Mouse (Mus musculus): Measurements from ENCODE around the gene BC049730. TPM values are rescaled to one million over a fixed set of nuclear protein-coding genes. Genes with fewer than 3 reads are reported as not detected.

The BC049730 gene
- not detected in 2 replicates for polyA plus RNA-seq (2012; rRNA removed)

DNA sequence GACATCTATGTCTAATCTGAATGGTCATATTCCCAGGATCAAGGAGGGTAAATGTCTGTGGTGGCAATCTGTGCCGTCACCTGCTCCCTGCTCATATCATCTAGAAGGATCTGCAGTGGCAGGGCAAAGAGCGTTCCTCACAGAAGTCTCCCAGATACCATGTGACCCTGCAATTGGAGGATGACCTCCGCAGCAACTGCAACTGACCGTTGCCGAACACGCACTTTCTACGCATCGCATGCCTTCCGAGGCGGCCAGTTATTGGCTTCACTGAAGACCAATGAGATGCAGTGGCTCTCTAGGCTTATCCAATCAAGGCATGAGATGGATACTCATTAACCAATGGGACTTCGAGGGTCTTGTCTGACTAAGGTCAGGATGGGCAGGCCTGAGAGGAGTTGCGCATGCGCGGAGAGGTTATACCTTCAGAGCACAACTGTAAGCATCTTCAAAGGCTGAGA, at the start of gene BC049730:
TSS of gene BC049730 (plus strand) at position 411 of the 461 bp plus-strand sequence.
- H3K27me3 ChIP-seq (ENCODE audit: control insufficient read depth, insufficient read depth, low read length) = no peaks in the 10 kb centered on the region
- no peak for DNase-seq
- 93% methylated on average over 14 of the region's 14 CpGs for WGBS
- no peak within 1 kb of the TSS for H3K4me3 ChIP-seq (replicated peaks; ENCODE audit: insufficient read depth, low read depth, low read length)
- no peak within 1 kb of the TSS for H3K27ac ChIP-seq (ENCODE audit: insufficient read depth, low read length)
- no peaks in the 10 kb centered on the region for H3K4me1 ChIP-seq (ENCODE audit: control insufficient read depth, insufficient read depth, low read length)
- TF ChIP-seq CTCF (IDR thresholded peaks at IDR 0.05; ENCODE audit: borderline replicate concordance, insufficient read depth, low read depth, low read length) (no peak), POLR2A (IDR thresholded peaks at IDR 0.05; ENCODE audit: borderline replicate concordance, insufficient read depth, low read length) (no peak)

DNA sequence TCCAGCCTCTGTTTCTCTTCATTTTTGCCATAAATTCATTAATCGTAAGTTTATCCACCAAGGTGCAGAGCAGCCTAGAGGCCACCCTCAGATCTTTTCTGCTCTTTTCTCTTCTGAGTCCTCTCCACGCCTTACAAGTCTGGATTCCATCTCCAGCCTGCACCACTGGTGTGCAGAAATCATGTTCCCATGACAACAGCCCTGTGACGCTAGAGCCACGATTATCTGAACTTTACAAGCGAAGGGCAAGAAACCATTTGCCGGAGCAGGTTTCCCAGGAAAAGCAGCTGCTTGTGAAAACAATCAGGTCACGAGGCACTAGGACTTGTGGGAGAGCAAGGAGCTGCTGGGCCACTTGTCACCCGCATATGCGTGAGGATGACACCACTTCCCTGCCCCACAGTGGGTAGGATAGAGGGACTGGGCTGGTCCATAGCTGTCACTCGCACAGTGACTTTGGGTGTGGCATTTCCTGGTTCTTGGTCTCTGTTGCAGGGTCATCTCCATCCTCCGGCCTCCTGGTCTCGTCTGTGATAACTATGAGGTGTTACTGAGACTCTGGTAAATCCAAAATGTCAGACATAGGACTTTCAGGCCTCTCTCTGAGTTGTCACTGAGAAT, 49.2 kb upstream of the BC049730 start:
- TF ChIP-seq CTCF (IDR thresholded peaks at IDR 0.05; ENCODE audit: borderline replicate concordance, insufficient read depth, low read depth, low read length) (no peak), POLR2A (IDR thresholded peaks at IDR 0.05; ENCODE audit: borderline replicate concordance, insufficient read depth, low read length) (no peak)
- WGBS = 61% methylated on average over 12 of the region's 12 CpGs
- H3K4me1 ChIP-seq (ENCODE audit: control insufficient read depth, insufficient read depth, low read length) = no peaks in the 10 kb centered on the region
- H3K4me3 ChIP-seq (replicated peaks; ENCODE audit: insufficient read depth, low read depth, low read length) = no peak overlapping the region
- no peak for DNase-seq
- H3K27me3 ChIP-seq (ENCODE audit: control insufficient read depth, insufficient read depth, low read length) = no peaks in the 10 kb centered on the region
- H3K27ac ChIP-seq (ENCODE audit: insufficient read depth, low read length) = no peak overlapping the region

GRCm38 (mm10) chr7:24661118-24661904, 47.7 kb upstream of the BC049730 start:
- no peak for TF ChIP-seq CTCF (IDR thresholded peaks at IDR 0.05; ENCODE audit: borderline replicate concordance, insufficient read depth, low read depth, low read length)
- no peak for TF ChIP-seq POLR2A (IDR thresholded peaks at IDR 0.05; ENCODE audit: borderline replicate concordance, insufficient read depth, low read length)
- DNase-seq = no peak
- 75% methylated on average over 17 of the region's 17 CpGs for WGBS
- no peaks in the 10 kb centered on the region for H3K27me3 ChIP-seq (ENCODE audit: control insufficient read depth, insufficient read depth, low read length)
- H3K4me3 ChIP-seq (replicated peaks; ENCODE audit: insufficient read depth, low read depth, low read length) = no peak overlapping the region
- H3K4me1 ChIP-seq (ENCODE audit: control insufficient read depth, insufficient read depth, low read length) = no peaks in the 10 kb centered on the region
- no peak overlapping the region for H3K27ac ChIP-seq (ENCODE audit: insufficient read depth, low read length)

GRCm38 (mm10) chr7:24662575-24662974, 46.5 kb upstream of the BC049730 start:
- TF ChIP-seq CTCF (IDR thresholded peaks at IDR 0.05; ENCODE audit: borderline replicate concordance, insufficient read depth, low read depth, low read length) (peak; percentile 91), POLR2A (IDR thresholded peaks at IDR 0.05; ENCODE audit: borderline replicate concordance, insufficient read depth, low read length) (no peak)
- peak; percentile 33 to 55 for DNase-seq
- Histone ChIP-seq H3K4me1 (ENCODE audit: control insufficient read depth, insufficient read depth, low read length) (no peaks in the 10 kb centered on the region), H3K27ac (ENCODE audit: insufficient read depth, low read length) (no peak overlapping the region), H3K27me3 (ENCODE audit: control insufficient read depth, insufficient read depth, low read length) (no peaks in the 10 kb centered on the region), H3K4me3 (replicated peaks; ENCODE audit: insufficient read depth, low read depth, low read length) (no peak overlapping the region)
- 6% methylated on average over 8 of the region's 8 CpGs for WGBS

GRCm38 (mm10) chr7:24664301-24664700, 44.7 kb upstream of the BC049730 start:
- 48% methylated on average over 8 of the region's 8 CpGs for WGBS
- Histone ChIP-seq H3K27me3 (ENCODE audit: control insufficient read depth, insufficient read depth, low read length) (no peaks in the 10 kb centered on the region), H3K4me3 (replicated peaks; ENCODE audit: insufficient read depth, low read depth, low read length) (no peak overlapping the region), H3K27ac (ENCODE audit: insufficient read depth, low read length) (no peak overlapping the region), H3K4me1 (ENCODE audit: control insufficient read depth, insufficient read depth, low read length) (no peaks in the 10 kb centered on the region)
- DNase-seq = no peak
- no peak for TF ChIP-seq CTCF (IDR thresholded peaks at IDR 0.05; ENCODE audit: borderline replicate concordance, insufficient read depth, low read depth, low read length)
- no peak for TF ChIP-seq POLR2A (IDR thresholded peaks at IDR 0.05; ENCODE audit: borderline replicate concordance, insufficient read depth, low read length)

- WGBS = 61% methylated on average over 9 of the region's 9 CpGs
Measured at GRCm38 (mm10) chr7:24664959-24665358, 44.1 kb upstream of the BC049730 start.

DNA sequence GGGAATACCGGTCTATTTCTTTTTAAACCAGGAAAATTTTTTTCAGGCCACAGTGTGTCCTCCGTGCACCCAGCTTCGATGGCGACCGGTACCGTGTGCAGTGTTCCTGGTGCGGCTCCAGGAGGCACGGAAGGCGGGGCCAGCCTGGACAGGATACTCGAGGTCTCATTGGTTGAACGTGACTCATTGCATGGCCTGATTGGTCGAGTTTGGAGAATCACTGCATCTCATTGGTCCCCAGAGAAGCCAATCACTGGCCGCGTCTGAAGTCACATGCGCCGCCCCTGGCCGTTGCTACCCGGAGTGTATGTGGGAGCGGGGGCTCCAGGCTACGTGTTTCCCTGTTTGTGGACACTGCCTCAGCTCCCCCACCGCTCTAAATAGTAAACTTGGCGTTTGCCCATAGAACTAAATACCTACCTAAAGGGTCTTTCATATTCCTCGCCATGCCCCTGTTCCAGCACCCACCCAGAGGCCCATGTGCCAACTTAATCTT, 37.0 kb upstream of the BC049730 start:
- WGBS = 87% methylated on average over 23 of the region's 23 CpGs

More at GRCm38 (mm10) chr7:24664959-24665358, 44.1 kb upstream of the BC049730 start:
- no peak overlapping the region for H3K4me3 ChIP-seq (replicated peaks; ENCODE audit: insufficient read depth, low read depth, low read length)
- H3K27me3 ChIP-seq (ENCODE audit: control insufficient read depth, insufficient read depth, low read length) = no peaks in the 10 kb centered on the region
- no peaks in the 10 kb centered on the region for H3K4me1 ChIP-seq (ENCODE audit: control insufficient read depth, insufficient read depth, low read length)
- TF ChIP-seq CTCF (IDR thresholded peaks at IDR 0.05; ENCODE audit: borderline replicate concordance, insufficient read depth, low read depth, low read length) = no peak
- TF ChIP-seq POLR2A (IDR thresholded peaks at IDR 0.05; ENCODE audit: borderline replicate concordance, insufficient read depth, low read length) = no peak
- no peak for DNase-seq
- no peak overlapping the region for H3K27ac ChIP-seq (ENCODE audit: insufficient read depth, low read length)

More for the DNA sequence above, 37.0 kb upstream of the BC049730 start:
- Histone ChIP-seq H3K27ac (ENCODE audit: insufficient read depth, low read length) (no peak overlapping the region), H3K4me3 (replicated peaks; ENCODE audit: insufficient read depth, low read depth, low read length) (no peak overlapping the region), H3K27me3 (ENCODE audit: control insufficient read depth, insufficient read depth, low read length) (no peaks in the 10 kb centered on the region), H3K4me1 (ENCODE audit: control insufficient read depth, insufficient read depth, low read length) (no peaks in the 10 kb centered on the region)
- no peak for DNase-seq
- TF ChIP-seq CTCF (IDR thresholded peaks at IDR 0.05; ENCODE audit: borderline replicate concordance, insufficient read depth, low read depth, low read length) (no peak), POLR2A (IDR thresholded peaks at IDR 0.05; ENCODE audit: borderline replicate concordance, insufficient read depth, low read length) (no peak)
